Mouse (Mus musculus): Measurements from ENCODE around the gene Ubash3a.

Ubash3a gene

GRCm38 (mm10) chr17:31280269-31280668 lies 72.6 kb downstream of the Ubash3a start:
- no peak for DNase-seq (ENCODE audit: low spot score)

GRCm38 (mm10) chr17:31281830-31282686 lies 74.4 kb downstream of the Ubash3a start:
- no peak for DNase-seq (ENCODE audit: low spot score)

- DNase-seq (ENCODE audit: low spot score), result no peak
These were observed 75.0 kb downstream of the Ubash3a start for GRCm38 (mm10) chr17:31282687-31283053.

- DNase-seq (ENCODE audit: low spot score), result no peak
These were observed 78.2 kb downstream of the Ubash3a start for GRCm38 (mm10) chr17:31285867-31286266.

GRCm38 (mm10) chr17:31286492-31286891 lies 78.8 kb downstream of the Ubash3a start, which contains the start of gene Slc37a1:
TSS of gene Slc37a1 (plus strand) at chr17:31286792.
- no peak for DNase-seq (ENCODE audit: low spot score)

GRCm38 (mm10) chr17:31287216-31287615 lies 79.5 kb downstream of the Ubash3a start:
- DNase-seq (ENCODE audit: low spot score), result no peak

- DNase-seq (ENCODE audit: low spot score), result no peak
These were observed 81.5 kb downstream of the Ubash3a start for GRCm38 (mm10) chr17:31288999-31289726.

GRCm38 (mm10) chr17:31290311-31290710 lies 82.6 kb downstream of the Ubash3a start:
- DNase-seq (ENCODE audit: low spot score), result no peak

- no peak for DNase-seq (ENCODE audit: low spot score)
These were observed 83.2 kb downstream of the Ubash3a start for GRCm38 (mm10) chr17:31290859-31291258.

GRCm38 (mm10) chr17:31294363-31295214 lies 86.9 kb downstream of the Ubash3a start:
- DNase-seq (ENCODE audit: low spot score), result no peak

GRCm38 (mm10) chr17:31295215-31295891 lies 87.7 kb downstream of the Ubash3a start:
- DNase-seq (ENCODE audit: low spot score), result peak; percentile 59

GRCm38 (mm10) chr17:31295892-31296781 lies 88.5 kb downstream of the Ubash3a start:
- peak; percentile 51 for DNase-seq (ENCODE audit: low spot score)
